Mouse (Mus musculus) neural tube, embryonic 12.5 days (tissue): ENCODE results near the gene Arxes2. TPM values are rescaled to one million over a fixed set of nuclear protein-coding genes. Genes with fewer than 3 reads are reported as not detected.

ENCODE experiments used
- polyA plus RNA-seq: library from polyadenylated mRNA; unstranded; fragments of >200 nt; fragmentation: Nextera tagmentation; extraction: Ambion mirVana; gene quantifications from 2 replicates; pipeline ENCODE4 v1.2.1, GENCODE M21; 2016

Gene Arxes2
- polyA plus RNA-seq, 1 experiment from 2014 or later, result 141 TPM

Other genes starting within 250 kb of the Arxes2 start
- 80.2 and 90.3 TPM in 2 replicates for gene Bhlhb9, start 196.2 kb upstream of the Arxes2 start, polyA plus RNA-seq
- 73.5 and 77.1 TPM in 2 replicates for gene Gprasp2, start 154.8 kb upstream of the Arxes2 start, polyA plus RNA-seq
- 55.1 and 56.5 TPM in 2 replicates for gene Arxes1, start 39.5 kb downstream of the Arxes2 start, polyA plus RNA-seq
- gene Bex2, start 74.4 kb downstream of the Arxes2 start, polyA plus RNA-seq, result 390 and 410 TPM in 2 replicates
- gene Nxf3, start 91.4 kb downstream of the Arxes2 start, polyA plus RNA-seq, result not detected in 2 replicates
- 66.8 and 67.0 TPM in 2 replicates for gene Bex4, start 145.2 kb downstream of the Arxes2 start, polyA plus RNA-seq
- 156 and 175 TPM in 2 replicates for gene Tceal8, start 178.5 kb downstream of the Arxes2 start, polyA plus RNA-seq
- 11.6 and 15.3 TPM in 2 replicates for gene Tceal5, start 210.1 kb downstream of the Arxes2 start, polyA plus RNA-seq
- 4.4 and 5.9 TPM in 2 replicates for gene Tceal7, start 221.0 kb downstream of the Arxes2 start, polyA plus RNA-seq
- 117 and 121 TPM in 2 replicates for gene Bex1, start 221.7 kb downstream of the Arxes2 start, polyA plus RNA-seq